Mouse (Mus musculus): ENCODE results near the gene Snd1.

- TF ChIP-seq CTCF (IDR thresholded peaks at IDR 0.05): no peak
- TF ChIP-seq EP300 (IDR thresholded peaks at IDR 0.05): no peak
Measured at GRCm38 (mm10) chr6:28747931-28748670, 273.2 kb downstream of the Snd1 start.

All from lung, postnatal 0 days (tissue).